Mouse (Mus musculus) T-helper 2 cell (primary cell): ENCODE measurements around the gene Tlx3.

Experiments used
- in situ Hi-C: fragments of 300-600 bp; cut with MboI, MseI; formaldehyde crosslinking; loops from one replicate; pipeline ENCODE4 v1.15.1; 2025; ENCODE audit warnings: high pct_unique_total_duplicates

Tlx3 gene

DNA sequence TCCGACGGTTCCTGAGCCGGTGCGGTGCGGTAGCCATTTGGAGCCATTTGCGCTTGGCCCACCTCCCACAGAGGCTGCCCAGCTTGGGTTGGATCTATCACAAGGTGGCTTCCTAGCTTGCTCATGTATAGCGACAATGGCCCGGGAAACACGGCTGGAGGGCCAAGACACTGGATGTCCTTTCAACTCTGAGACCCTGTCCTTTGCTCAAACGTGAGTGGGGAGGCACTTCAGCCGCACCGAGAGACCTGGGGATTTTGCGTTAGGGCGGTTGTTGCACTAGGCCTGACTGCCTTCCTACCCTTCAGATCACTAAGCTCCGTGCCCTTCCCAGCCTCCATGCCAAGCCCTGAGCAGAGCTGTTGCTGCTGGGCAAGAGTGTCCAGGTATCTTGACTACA is 5.7 kb downstream of the Tlx3 start:
- in situ Hi-C loops, result no loop called here

DNA sequence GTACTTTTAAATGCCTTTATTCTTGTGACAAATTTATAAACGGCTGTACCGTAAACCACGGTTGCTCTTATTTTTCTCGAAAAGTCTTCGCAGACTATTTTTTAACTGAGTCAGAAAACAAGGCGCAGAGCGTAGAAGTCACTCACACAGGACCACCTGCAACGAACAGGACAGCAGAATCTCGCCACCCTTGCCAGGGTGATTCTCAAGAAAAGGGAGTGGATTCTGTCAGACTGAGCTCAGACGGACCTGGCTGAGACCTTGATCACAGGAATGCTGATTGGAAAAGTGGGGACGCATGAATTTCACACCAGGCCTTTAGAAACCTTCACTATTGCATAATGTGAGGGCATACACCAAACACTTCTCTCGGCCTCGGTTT is 6.3 kb downstream of the Tlx3 start:
- in situ Hi-C loops, result no loop called here

DNA sequence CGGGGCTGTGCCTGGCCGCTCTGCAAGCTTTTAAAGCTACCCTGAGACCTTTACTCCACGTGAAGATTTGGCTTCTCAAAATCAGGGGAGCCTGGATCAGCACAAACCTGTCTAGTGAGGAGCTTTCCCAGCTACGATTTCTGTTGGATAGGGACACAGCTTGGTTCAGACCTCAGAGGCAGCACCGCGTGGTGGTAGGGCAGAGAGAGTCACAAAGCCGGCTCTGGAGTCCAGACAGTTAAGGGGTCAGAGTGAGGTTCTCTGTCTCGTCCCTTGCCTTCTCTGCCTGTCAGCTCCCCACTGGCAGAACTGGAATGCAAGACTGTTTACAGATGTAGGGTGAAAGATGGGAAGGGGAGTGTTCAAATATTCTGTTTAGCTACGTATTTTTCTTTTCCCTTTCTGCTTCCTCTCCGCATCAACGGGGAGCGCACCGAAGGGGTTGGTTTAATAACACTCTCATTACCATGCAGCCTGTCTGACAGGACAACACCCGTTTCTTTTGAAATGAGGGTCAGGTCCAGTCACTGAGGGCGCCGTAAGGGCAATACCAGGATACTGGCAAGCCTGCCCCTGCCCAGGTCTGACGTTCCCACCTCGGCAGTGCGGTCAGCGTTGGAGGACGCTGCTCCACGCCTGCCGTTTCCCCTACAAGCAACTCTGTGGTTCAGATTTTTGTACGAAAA is 6.8 kb downstream of the Tlx3 start:
- in situ Hi-C loops, result no loop called here

DNA sequence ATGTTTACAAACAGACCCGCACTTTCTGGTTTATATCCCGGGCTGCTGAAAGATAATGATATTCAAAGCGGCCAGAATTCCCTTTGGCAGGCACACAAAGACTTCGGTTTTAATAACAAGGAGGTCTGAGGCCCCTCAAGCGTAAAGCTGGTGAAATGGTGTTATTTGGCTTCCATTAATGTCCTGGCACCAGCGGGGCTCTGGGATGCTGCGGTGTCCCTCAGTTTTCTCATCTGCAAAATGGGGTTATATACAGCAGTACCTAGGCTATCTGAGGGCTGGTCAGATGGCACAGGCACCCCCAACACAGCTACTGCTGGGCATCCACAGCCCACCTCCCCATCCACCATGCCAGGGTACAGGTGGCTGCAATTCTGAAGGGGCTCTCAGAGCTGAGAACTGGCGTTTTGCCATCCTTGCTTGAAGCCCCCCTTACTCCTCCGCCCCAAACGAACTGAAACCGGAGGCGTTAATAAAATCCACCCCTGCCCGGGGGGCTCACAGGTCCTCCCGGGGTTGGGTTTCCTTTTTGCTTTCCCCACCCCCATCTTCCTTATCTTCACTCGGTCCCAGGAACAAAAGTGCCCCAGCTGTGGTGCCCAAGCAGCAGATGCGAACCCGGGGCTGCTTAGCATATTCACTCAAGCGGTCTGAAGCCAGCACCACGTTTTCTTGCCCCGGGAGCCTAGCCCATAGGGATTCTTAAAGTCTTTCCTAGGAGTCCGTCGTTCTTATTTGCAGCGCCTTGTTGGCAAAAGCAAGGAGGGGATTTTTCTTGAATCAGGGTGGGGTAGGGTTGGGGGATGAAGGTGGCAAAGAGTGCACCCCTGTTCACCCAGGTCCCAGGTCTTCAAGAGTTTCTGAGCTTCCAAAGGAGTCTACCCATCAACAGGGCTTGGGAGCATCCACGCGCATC is 7.6 kb downstream of the Tlx3 start:
- in situ Hi-C loops, result no loop called here

DNA sequence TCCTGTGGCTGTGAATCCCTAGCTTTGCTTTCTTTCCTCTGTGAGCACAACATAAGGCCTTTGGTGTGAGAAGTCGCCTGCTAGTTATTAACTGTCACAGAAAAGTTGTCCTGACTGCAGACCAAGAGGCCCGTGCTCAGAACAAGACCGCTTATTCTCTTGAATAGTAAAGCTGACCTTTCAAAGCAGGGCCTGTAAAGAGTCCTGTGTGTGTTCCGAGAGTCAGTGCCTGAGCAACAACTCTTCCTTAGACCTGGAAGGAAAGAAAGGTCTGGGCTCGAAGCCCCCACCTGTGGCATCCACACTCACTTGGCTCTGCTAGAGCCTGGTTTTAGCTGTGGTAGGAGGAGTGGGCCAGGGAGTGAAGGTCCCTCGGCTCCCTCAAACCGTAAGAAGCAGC is 8.3 kb downstream of the Tlx3 start:
- in situ Hi-C loops, result no loop called here

DNA sequence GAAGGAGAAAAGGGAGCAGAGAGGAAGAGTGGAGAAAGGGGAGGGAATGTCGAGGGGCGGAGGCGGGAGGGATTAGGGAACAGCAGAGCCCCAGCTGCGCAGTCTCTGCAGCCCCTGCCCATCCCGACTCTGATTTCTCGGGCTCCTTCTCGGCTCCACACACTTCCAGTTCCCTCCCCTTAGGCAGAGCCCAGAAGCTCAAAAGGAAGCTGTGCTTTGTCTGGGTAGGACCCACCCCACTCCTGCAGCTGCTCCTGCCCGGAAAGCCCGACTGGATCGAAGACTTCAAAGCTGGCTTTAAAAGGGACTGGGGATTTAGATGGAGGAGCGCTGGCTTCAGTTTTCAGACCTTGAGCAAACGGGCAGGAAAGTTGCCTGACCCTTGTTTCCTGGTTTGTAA is 9.7 kb downstream of the Tlx3 start:
- in situ Hi-C loops, result no loop called here

DNA sequence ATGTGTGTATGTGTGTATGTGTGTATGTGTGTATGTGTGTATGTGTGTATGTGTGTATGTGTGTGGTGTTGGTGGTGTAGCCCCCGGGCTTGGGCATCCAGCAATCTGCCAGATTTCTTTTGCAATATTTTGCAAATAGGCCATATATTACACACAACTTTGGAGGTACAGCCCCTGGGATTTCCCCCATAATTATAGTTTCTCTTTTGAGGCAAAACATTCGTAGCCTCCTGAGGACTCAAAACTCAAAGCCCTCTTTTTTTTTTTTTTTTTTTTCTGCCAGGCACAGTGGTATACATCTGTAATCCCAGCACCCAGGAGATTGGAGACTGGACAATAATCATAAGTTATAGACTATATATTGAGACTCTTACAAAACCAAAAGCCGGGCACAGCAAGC is 21.6 kb downstream of the Tlx3 start:
- in situ Hi-C loops, result no loop called here

DNA sequence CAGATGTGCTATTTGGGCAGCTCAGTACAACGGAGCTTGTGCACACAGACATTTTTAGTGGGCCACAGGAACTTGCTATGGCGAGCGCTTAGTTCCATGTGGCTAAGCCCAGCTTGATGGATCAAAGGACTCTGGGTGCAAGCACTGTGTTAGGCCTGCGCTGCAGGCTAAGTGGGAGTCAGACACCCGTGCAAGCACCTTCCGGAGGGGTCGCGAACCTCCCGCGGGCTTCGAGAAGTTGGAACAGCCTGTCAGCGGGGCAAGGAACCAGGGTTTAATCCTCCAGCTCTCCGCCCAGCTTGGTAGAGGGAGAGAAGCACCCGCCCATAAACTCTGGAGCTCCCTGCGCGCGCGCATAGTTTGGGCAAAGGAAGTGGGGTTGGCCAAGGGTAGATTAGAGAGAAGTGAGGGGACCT is 22.7 kb downstream of the Tlx3 start:
- in situ Hi-C loops, result no loop called here

DNA sequence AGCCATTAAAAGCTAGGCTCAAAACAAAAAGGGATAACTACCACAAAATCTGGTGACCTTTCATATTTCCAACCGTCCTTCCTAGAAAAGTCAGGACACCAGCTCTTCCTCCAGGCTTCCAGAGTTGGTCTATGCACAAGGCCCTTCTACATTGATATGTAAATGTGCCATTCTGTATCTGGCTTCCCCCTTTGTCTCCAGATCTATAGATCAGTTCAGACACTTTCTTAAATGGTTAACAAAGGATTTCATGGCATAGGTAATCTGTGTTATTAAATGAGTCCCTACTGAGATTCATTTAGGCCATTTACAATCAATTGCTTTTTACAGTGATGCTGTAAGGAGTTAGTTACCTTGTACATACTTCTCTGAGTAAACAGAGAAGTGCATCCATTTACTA is 23.6 kb downstream of the Tlx3 start:
- in situ Hi-C loops, result loop anchor here (5.0 kb wide), 1 partner anchor 432 kb away; no protein-coding TSS in a partner anchor

DNA sequence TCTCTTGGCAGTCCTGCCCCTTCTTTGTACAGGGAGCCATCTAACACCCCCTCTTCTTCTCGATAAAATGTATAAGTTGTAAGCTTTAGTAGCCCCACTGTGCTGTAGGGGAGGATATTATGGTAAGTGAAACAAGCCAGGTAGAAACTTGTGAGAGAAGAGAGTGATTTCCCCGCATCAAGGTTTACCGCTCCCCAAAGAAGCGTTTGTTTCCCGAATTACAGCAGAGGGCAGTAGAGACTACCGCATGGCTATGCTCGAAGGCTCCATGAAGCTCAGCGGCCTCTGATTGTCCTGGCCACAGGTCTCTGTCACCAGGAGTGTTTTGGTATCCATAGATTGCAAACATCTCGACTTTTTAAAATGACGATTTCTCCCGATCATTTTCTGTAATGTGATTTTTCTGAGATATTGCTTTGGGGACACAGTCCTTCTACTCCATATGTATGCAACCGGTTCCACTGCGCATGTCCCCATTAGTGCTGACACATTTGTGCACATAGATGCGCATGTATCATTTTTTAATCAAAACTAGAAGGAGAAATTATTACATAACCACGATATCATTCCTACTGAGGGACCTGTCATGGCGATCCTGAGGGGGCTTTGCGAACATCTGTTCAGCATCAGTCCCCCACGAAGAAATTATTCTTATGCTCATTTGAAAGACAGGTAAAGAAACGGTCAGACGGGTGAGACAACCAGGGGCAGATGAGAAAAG is 26.7 kb downstream of the Tlx3 start:
- in situ Hi-C loops, result loop anchor here (5.0 kb wide), 1 partner anchor 436 kb away; no protein-coding TSS in a partner anchor

DNA sequence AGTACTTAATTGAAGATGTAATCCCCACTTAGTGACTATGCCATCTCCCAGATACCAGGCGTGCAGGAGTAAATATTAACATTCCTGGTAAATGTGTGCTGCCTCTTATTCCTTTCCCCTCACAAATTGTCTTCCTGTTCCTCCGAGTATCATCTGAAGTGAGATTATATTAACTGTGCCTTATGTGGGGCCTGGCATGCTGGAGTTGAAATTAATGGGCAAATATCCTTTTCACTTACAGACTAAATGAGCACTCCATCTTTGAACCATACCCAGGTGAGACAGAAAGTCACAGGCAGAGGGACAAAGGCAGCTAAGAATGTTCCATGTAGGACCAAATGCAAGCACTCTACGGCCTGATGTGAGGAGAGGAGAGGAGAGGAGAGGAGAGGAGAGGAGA is 27.6 kb downstream of the Tlx3 start:
- in situ Hi-C loops, result loop anchor here (5.0 kb wide), 1 partner anchor 437 kb away; no protein-coding TSS in a partner anchor

DNA sequence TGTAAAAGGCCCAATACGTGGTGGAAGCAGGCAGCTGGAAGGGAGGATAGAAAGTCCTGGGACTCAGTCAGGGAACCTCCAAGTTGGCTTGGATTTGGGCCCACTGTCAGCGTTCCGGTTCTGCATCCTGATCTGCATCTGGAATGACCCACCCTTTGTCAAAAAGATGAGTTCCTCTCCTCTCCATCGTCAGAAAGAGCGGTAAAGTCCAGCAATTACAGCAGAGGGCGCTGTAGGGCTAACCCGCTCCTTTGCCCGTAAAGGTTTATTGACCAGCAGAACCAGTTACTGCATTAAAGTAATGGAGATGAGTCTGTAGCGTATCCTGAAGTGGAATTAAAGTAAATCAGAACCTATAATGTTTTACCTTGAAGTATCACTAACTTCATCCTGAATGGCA is 32.9 kb downstream of the Tlx3 start:
- in situ Hi-C loops, result loop anchor here (5.0 kb wide), 1 partner anchor 127 kb away; no protein-coding TSS in a partner anchor

DNA sequence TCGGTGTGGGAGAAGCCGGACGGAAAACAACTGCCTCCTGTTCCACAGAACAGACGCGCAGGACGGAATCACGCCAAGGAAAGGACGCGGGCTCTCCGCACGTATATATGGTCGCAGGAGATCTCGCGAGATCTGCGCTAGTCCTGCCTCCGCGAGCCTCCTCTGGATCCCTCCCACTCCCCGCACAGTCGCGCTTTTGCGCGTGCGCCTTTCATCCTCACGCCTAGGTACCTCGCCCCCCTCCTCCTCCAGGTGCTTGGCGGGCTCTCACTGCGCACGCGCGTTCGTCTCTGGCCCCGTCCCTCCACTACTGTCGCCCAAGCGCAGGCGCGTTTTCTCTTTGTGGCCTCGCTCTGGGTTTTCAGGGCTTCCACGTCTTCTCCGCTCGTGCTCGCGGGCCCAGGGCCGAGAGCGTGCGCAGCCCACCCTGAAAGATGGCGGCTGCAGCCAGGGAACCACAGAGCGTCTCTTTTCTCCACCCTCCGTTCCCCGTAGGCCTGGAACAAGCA is 40.3 kb downstream of the Tlx3 start, which contains the start of gene Npm1:
Gene Npm1 (minus strand): TSS at position 209 of the 509 bp plus-strand sequence.
- in situ Hi-C loops, result loop anchor here (10.0 kb wide), 1 partner anchor 1148 kb away; no protein-coding TSS in a partner anchor

DNA sequence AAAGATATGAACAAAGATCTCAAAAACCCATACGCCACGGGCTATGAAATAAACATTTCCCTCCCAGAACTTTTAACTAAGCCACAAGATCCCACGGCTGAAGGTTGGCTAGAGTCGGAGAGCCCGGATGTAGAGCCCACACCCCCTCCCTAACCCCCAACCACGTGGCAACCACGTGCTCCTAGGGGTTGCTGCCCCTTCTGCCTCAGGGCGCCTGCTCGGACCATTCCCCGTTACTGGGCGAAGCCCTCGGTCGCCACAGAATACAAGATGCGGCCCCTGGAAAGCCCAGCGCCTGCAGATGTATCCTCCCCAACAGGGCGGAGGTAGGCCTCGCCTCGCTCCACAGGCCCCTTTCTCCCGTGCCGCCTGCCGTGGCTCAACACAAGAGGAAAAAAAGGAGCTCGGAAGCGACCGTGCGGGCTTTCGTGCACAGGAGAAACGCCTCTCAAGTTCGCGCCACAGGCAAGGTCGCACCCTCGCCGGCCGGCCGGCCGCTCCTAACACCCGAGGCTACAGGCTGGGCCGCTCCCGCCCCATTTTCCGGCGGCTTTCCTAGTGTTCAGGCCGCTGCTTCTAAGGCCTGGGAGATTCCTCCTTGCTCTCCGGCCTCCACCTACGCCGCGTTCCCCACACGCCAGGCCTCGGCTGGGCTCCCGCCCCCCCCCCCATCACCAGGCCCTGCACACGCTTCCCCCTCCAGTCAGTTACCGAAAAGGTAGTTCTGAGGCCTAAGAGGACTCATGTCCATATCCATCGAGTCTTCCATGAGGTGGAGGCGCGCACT is 41.0 kb downstream of the Tlx3 start:
- in situ Hi-C loops, result loop anchor here (10.0 kb wide), 1 partner anchor 1148 kb away; no protein-coding TSS in a partner anchor

DNA sequence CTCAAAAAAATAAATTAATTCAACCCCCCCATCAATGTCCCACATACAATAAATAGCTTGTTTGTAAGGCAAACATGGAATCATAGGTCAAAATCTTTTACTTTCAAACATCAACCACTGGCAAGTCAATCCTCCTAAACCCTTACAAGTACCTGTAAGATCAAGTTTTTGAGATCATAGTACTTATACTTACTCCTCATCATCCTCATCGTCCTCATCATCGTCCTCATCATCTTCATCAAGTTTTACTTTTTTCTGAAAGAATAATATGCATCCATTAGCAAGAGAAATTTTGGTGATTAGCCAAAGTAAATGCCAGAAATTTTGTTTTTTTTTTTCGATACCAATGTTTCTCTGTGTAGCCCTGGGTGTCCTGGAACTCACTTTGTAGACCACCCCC is 43.6 kb downstream of the Tlx3 start:
- in situ Hi-C loops, result loop anchor here (10.0 kb wide), 1 partner anchor 1145 kb away; no protein-coding TSS in a partner anchor

DNA sequence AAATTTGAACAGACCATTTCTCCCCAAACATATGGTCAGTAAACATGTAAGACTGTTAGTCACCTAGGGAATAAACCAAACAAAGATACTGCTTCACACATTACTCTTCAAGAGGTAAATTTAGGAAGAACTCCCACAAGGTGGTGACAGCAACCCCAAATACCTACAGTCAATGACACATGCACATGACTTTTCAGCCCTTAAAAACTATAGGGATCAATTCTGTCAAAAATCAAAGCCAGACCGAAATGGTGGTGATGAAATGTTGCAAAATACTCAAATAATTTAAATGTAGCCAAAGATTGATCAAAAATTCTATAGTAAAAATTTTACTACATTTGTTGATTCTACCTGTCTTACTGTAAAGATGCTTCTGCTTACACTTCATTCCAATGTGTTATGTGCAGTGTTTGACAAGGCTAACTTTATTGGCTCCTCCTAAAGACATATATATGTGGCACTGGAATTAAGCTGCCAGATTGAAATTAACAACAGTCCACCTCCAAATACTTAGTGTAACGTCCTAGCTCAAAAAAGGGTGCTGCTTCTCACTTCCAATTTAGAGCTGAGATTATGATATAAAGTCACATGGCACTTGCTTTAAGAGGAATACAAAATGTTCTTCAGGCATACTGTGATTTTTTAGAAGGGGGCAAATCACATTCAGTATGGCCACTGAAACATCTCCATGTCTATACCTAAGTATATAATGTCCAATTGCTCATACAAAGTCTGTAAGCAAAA is 45.8 kb downstream of the Tlx3 start:
- in situ Hi-C loops, result no loop called here

DNA sequence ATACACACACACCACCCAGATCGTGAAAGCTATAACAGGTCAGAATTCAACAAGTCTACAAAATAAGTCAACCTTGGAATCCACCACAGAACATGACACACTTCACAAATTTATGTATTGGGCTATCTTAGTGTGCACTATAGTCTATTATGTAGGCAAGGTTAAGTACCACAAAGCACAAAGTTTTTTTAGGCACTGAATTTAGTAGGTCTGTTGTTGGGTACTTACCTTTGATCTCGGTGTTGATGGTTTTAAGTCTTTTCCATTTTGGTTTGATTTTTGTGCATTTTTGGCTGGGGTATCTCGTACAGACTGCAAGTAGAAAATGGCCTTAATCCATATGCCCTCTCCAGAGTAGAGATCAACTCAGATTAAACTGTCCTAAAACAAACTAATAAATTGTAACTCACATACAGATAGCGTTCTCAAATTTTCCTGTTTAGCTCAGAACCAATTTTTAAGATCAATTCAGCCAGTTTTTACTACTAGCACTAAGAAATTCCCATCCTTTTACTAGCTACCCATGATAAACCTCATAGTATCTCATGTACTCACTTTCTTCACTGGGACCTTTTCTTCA is 46.9 kb downstream of the Tlx3 start:
- in situ Hi-C loops, result no loop called here

DNA sequence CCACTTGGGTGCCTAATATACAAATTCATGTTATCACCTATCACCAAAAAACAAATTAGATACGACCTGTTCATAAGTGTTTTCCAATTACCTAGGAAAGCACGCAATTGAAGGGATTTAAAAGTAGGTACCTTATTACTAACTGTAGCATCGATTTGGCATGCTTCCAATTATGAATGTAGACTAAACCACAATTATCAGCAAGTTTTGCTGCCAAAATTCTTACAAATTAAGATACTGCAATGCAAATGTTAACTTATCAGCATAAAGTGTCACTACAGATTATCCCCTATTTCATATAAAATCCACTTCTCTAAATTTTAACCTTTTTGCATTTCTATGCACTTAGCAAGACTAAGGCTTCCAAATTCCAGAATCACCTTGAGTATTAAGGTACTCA is 48.9 kb downstream of the Tlx3 start:
- in situ Hi-C loops, result no loop called here

DNA sequence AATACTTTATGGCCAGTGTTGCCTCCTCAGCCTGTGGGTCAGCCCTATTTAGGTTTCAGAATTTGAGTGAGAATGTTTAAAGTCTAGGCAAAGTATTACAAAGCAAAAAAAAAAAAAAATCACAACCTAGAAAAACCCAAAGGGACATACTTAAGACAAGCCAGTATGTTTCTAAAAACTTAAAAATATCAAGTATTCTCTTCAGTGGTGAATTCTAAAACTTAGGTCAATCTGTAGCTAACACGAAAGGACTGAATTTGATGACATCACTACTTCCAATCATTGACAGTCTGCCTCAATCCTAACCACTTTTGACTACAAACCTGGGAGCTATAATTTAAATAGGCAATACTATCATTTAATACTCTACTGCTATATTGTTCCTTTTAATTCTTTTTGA is 50.4 kb downstream of the Tlx3 start:
- in situ Hi-C loops, result no loop called here

DNA sequence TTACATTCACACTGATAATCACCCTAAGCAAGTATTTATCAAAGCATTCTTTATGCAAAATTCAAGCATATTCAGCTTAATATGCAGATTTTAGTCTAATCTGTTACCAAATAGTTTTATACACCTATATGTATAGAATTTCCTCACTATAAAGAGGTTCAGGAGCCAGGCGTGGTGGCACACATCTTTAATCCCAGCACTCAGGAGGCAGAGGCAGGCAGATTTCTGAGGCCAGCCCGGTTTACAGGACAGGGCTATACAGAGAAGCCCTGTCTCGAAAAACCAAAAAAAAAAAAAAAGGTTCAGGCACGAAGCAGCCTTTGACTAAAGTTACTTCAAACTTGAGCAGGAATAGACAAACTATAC is 51.6 kb downstream of the Tlx3 start:
- in situ Hi-C loops, result no loop called here
